Mouse (Mus musculus) kidney, postnatal 0 days (tissue): Measurements from ENCODE around the gene 4930562C15Rik. TPM values are rescaled to one million over a fixed set of nuclear protein-coding genes. Genes with fewer than 3 reads are reported as not detected.
A peak's percentile ranks its signal among the peaks of the same experiment; 100 is the strongest.

Experiments
- ATAC-seq: fragments of 200-750 bp; cut with Nextera tagmentation; replicated peaks from 2 replicates; pipeline ENCODE4 v1.8.0; 2017; ENCODE audit warnings: low read depth, moderate number of reproducible peaks, moderate TSS enrichment, moderate library complexity; ENCODE audit not compliant: low FRiP score
- DNase-seq: peaks from one replicate; pipeline ENCODE4 v3.0.0-alpha.2; 2016; ENCODE audit warnings: low spot score
- H3K27ac ChIP-seq: fragments of 300-500 bp; sonication (generic); 2 replicates; pipeline ENCODE4 v1.5.1; 2014; ENCODE audit warnings: mild to moderate bottlenecking
- H3K27me3 ChIP-seq: fragments of 300-500 bp; sonication (generic); 2 replicates; pipeline ENCODE4 v1.6.1; 2014; ENCODE audit warnings: low read length, mixed read lengths; ENCODE audit not compliant: insufficient read depth
- H3K36me3 ChIP-seq: fragments of 300-500 bp; sonication (generic); 2 replicates; pipeline ENCODE4 v1.6.1; 2014; ENCODE audit warnings: low read length, mixed read lengths; ENCODE audit not compliant: insufficient read depth
- H3K4me1 ChIP-seq: fragments of 300-500 bp; sonication (generic); replicated peaks from 2 replicates; pipeline ENCODE4 v1.6.1; 2014; ENCODE audit warnings: antibody characterized with exemption, low read length, mixed read lengths; ENCODE audit not compliant: insufficient read depth
- H3K4me2 ChIP-seq: fragments of 300-500 bp; sonication (generic); 2 replicates; pipeline ENCODE4 v1.6.1; 2014; ENCODE audit warnings: mild to moderate bottlenecking, low read length, moderate library complexity, mixed read lengths
- H3K4me3 ChIP-seq: fragments of 300-500 bp; sonication (generic); replicated peaks from 2 replicates; pipeline ENCODE4 v1.5.1; 2014; ENCODE audit warnings: low read depth, low read length
- H3K9ac ChIP-seq: fragments of 300-500 bp; sonication (generic); 2 replicates; pipeline ENCODE4 v1.6.1; 2014; ENCODE audit warnings: low read depth, low read length
- H3K9me3 ChIP-seq: fragments of 300-500 bp; sonication (generic); replicated peaks from 2 replicates; pipeline ENCODE4 v1.6.1; 2016; ENCODE audit warnings: low read length, inconsistent platforms, mixed read lengths
- CTCF ChIP-seq: IDR thresholded peaks from 2 replicates; pipeline ENCODE4 v1.5.1; 2016; ENCODE audit warnings: antibody characterized with exemption, low read depth, mild to moderate bottlenecking, moderate library complexity
- WGBS: fragments of 180-500 bp; shearing (Covaris S2); extraction: QIAGEN DNeasy Blood & Tissue Kit; methylation state at CpG from one replicate; pipeline ENCODE4 v1.1.7; 2014; 5-methylcytosine and 5-hydroxymethylcytosine counted together
- polyA plus RNA-seq: library from polyadenylated mRNA; unstranded; fragments of >200 nt; fragmentation: Nextera tagmentation; extraction: Ambion mirVana; gene quantifications from 2 replicates; pipeline ENCODE4 v1.2.1, GENCODE M21; 2015

4930562C15Rik gene
- polyA plus RNA-seq, 1 experiment from 2014 or later, result 0.14 TPM

GRCm38 (mm10) chr16:4850938-4851628 is 15.9 kb downstream of the 4930562C15Rik start:
- Histone ChIP-seq H3K36me3 (no peaks in the 10 kb centered on the region), H3K27ac (peak overlapping the region; percentile 47; the same call in 1 of the 2 replicates), H3K4me1 (no peaks in the 10 kb centered on the region), H3K9me3 (no peaks in the 10 kb centered on the region), H3K4me2 (no peak overlapping the region), H3K27me3 (no peaks in the 10 kb centered on the region), H3K4me3 (no peak overlapping the region), H3K9ac (no peak overlapping the region)
- ATAC-seq (no peak), DNase-seq (peak; percentile 59)
- WGBS, result 36% methylated on average over 5 of the region's 5 CpGs
- TF ChIP-seq CTCF, result no peak

- TF ChIP-seq CTCF, result no peak
- Histone ChIP-seq H3K9me3 (no peaks in the 10 kb centered on the region), H3K36me3 (no peaks in the 10 kb centered on the region), H3K9ac (no peak overlapping the region), H3K4me3 (no peak overlapping the region), H3K4me1 (no peaks in the 10 kb centered on the region), H3K27me3 (no peaks in the 10 kb centered on the region), H3K27ac (no peak overlapping the region), H3K4me2 (no peak overlapping the region)
- no peak for DNase-seq
- WGBS, result 50% methylated on average over 5 of the region's 5 CpGs
- no peak for ATAC-seq
Observed at GRCm38 (mm10) chr16:4855046-4855650, 19.9 kb downstream of the 4930562C15Rik start.

- DNase-seq (peak; percentile 25), ATAC-seq (peak; percentile 53; the same call in 1 of the 2 replicates)
- H3K9ac ChIP-seq, result no peak overlapping the region
- WGBS, result 35% methylated on average over 10 of the region's 10 CpGs
- no peaks in the 10 kb centered on the region for H3K9me3 ChIP-seq
- no peak overlapping the region for H3K27ac ChIP-seq
- H3K27me3 ChIP-seq, result no peaks in the 10 kb centered on the region
- H3K4me2 ChIP-seq, result no peak overlapping the region
- TF ChIP-seq CTCF, result peak; percentile 59
- H3K36me3 ChIP-seq, result no peaks in the 10 kb centered on the region
- 0 out of 2 replicates have a peak, but pooled peaks cover 4% of the 10 kb centered on the region for H3K4me1 ChIP-seq
- no peak overlapping the region for H3K4me3 ChIP-seq
Observed at GRCm38 (mm10) chr16:4861392-4861791, 26.2 kb downstream of the 4930562C15Rik start.

- ATAC-seq (peak; percentile 63; the same call in 1 of the 2 replicates), DNase-seq (peak; percentile 91)
- H3K4me2 ChIP-seq, result no peak overlapping the region
- no peaks in the 10 kb centered on the region for H3K36me3 ChIP-seq
- peak; percentile 91 for TF ChIP-seq CTCF
- no peak overlapping the region for H3K4me3 ChIP-seq
- 0 out of 2 replicates have a peak, but pooled peaks cover 4% of the 10 kb centered on the region for H3K4me1 ChIP-seq
- no peak overlapping the region for H3K9ac ChIP-seq
- 47% methylated on average over 9 of the region's 9 CpGs for WGBS
- no peaks in the 10 kb centered on the region for H3K9me3 ChIP-seq
- H3K27ac ChIP-seq, result no peak overlapping the region
- no peaks in the 10 kb centered on the region for H3K27me3 ChIP-seq
Observed at GRCm38 (mm10) chr16:4862863-4863483, 27.8 kb downstream of the 4930562C15Rik start.

GRCm38 (mm10) chr16:4863742-4864141 is 28.5 kb downstream of the 4930562C15Rik start:
- TF ChIP-seq CTCF, result no peak
- no peaks in the 10 kb centered on the region for H3K27me3 ChIP-seq
- H3K36me3 ChIP-seq, result no peaks in the 10 kb centered on the region
- H3K4me3 ChIP-seq, result no peak overlapping the region
- ATAC-seq (no peak; the same call in 1 of the 2 replicates), DNase-seq (no peak)
- 0 out of 2 replicates have a peak, but pooled peaks cover 4% of the 10 kb centered on the region for H3K4me1 ChIP-seq
- no peak overlapping the region for H3K4me2 ChIP-seq
- WGBS, result 83% methylated on average over 8 of the region's 8 CpGs
- no peak overlapping the region for H3K27ac ChIP-seq
- H3K9me3 ChIP-seq, result no peaks in the 10 kb centered on the region
- no peak overlapping the region for H3K9ac ChIP-seq

- peak; percentile 19 for DNase-seq
- H3K9ac ChIP-seq, result no peak overlapping the region
- peak; percentile 33; the same call in 1 of the 2 replicates for ATAC-seq
- WGBS, result 35% methylated on average over 7 of the region's 7 CpGs
- H3K4me3 ChIP-seq, result no peak overlapping the region
- H3K9me3 ChIP-seq, result no peaks in the 10 kb centered on the region
- peak overlapping the region; percentile 71 for H3K27ac ChIP-seq
- 0 out of 2 replicates have a peak, but pooled peaks cover 2% of the 10 kb centered on the region for H3K36me3 ChIP-seq
- no peak overlapping the region for H3K4me2 ChIP-seq
- 0 out of 2 replicates have a peak, but pooled peaks cover 4% of the 10 kb centered on the region for H3K4me1 ChIP-seq
- TF ChIP-seq CTCF, result no peak
- no peaks in the 10 kb centered on the region for H3K27me3 ChIP-seq
Observed at GRCm38 (mm10) chr16:4866101-4866695, 31.0 kb downstream of the 4930562C15Rik start.
